Mouse (Mus musculus): ENCODE measurements around the gene Auts2.

Auts2 gene

DNA sequence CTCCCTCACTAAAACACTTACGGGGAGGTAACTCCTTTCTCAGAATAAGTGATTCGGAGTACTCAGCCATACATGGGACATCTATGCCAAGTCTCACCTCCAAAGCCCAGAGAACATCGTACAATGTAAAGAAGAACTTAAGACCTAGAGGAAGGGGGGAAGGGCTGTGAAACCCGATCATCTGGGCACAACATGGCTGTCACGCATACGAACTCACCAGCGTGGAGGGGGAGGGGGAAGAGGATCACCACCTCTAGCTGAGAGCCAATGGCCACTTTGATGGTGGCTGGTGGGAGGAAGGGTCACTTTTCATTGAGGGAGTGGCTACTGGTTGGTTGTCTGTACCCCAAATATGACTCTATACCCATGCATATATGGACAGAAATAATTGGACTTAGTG is 1053.3 kb downstream of the Auts2 start:
- DNase-seq, result no peak

DNA sequence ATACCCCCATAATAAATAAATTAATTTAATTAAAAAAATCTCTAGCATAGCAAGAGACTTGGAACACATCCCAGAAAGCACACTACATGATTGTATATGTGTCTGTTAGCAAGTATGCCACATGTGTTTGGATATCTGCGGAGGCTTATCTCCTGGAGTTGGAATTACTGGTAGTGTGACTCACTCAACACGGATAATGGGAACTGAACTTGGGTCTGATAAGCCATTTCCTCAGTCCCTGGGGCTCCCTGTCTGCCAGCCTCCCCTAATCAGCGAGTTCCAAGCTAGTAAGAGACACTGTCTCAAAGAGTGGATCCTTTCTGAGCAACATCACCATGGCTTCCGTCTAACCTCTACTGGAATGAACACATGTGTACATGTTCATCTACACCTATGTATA is 1056.6 kb downstream of the Auts2 start:
- DNase-seq, result no peak

DNA sequence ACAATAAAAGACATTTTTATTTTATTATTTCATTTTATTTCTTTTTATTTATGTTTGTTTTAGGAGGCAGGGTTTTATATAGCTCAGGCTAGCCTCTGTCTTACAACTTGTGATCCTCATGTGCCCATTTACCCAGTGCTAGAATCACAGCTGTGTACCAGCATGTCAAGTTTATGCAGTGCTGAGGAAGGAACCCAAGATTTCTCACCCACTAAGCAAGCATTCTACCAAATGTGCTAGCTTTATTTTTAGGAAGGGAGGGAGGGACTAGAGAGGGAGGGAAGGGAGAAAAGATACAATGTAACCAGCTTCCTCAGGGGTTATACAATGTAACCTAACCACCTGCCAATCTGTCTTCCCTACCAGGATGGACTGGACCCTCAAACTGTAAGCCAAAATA is 1067.9 kb downstream of the Auts2 start:
- DNase-seq, result no peak

DNA sequence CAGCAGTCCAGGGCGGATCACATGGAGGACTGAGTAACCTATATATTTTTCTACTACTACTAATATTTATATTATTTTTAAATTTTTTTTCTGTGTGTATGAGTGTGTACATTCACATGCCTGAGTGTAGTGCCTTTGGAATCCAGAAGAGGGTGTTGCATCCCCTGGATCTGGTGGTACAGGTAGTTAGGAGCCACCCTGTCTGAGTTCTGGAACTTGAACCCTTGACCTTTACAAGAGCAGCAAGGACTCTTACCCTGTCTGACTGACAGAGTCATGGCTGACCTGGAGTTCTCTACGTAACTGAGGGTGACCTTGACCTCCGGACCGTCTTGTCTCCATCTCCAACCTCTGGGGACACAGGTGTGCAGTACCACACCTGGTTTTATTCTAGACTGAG is 1074.5 kb downstream of the Auts2 start:
- DNase-seq, result no peak

DNA sequence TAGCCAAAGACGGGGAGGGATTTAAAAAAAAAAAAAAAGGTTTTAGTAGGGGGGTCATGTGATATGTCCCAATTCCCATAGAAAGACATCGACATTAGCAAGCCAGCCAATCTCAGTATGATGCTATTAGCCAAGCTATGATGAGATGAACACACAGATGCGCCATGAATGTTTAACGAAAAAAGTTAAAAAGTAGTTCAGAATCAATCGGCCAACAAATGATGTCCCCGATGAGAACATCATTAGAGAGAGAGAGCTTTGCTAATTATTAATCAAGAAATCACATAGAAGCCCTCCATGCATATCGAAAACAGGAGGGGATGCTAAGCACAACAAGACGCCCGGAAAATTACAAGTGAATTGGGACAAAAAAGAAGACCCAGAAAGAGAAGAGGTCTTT is 1077.0 kb downstream of the Auts2 start:
- DNase-seq, result no peak

DNA sequence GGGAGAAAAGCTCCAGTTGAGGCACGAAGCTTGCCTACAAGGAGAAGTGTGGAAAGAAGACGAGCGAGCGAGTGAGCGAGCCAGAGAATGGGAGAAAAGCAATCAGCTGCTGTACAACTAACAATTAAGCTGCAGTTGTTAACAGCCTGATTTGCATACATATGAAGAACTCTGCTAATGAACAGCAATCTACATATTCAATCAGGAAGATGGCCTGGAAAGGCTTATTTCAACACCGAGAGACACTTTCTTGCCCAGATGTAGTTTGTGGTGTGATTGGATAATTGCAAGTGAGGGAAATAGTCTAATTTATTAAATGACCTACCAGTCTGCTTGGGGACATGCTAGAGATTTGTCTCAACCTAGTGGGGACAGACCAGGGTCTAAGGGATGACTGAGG is 1079.7 kb downstream of the Auts2 start:
- no peak for DNase-seq

DNA sequence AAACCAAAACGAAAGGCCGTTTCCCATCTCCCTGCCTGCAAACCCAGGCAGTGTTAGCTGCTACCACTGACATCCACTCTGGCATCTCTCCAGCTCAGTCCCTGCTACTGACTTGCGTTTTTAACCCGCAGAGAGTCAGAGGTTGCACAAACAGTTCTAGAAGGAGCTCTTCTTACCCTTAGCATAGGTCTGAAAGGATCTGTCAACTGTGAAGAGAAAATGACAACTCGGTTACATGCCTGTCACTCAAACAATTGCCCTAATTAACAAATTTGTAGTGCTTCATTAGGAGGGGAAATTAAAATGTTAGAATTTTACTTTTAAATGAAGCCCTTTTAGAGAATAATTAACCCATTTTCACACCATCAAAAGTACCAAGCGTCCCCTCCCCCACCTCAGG is 1083.2 kb downstream of the Auts2 start:
- DNase-seq, result no peak

DNA sequence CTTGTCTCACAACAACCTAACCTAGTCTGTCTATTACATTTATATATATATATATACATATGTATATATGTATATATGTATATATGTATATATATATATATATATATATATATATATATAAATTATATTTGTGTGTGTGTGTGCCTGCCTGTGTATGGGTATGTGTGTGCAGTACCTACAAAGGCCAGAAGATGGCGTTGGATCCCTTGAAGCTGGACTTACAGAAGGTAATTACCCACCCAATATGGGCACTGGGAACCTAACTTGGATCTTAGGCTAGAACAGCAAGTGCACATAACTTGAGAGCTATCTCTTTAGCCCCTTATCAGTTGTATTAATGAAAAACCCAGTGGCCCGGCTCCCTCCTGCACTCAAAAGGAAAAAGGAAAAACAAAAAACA is 1083.6 kb downstream of the Auts2 start:
- DNase-seq, result no peak

DNA sequence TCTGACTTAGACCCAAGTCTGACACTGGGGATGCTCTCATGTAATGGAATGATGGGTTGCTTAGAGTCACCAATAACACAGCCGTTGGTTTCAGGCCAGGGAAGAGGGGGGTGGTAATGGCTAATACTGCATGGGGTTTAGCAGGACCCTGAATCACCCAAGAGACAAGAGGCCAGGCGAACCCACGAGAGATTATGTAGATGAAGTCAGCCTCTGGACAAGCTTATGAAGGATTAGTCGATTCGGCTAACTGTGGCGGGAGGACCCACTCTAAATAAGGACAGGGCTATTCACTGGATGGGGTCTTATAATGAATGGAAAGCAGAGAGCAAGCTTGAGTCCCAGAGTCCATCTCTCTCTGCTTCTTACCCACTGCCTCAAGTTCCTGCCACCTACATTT is 1084.4 kb downstream of the Auts2 start:
- no peak for DNase-seq

DNA sequence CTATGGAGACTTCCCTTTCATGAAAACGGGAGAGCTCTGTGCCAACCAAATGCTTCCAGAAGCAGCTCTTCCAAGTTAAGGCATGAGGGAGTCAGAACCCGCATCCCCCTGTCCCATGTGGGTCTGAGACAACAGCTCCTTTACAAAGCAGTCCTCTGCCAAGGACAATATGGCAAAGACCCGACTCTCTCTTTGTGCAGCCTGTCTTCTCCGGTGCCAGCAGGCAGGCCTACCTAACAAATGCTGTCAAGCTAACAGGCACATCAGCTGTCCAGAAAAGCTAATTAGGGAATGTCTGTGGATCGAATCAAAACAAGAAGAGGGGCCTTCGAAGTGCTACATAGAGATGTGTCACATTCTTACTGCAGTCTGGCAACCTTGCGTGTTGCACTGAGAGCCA is 1085.1 kb downstream of the Auts2 start:
- no peak for DNase-seq

DNA sequence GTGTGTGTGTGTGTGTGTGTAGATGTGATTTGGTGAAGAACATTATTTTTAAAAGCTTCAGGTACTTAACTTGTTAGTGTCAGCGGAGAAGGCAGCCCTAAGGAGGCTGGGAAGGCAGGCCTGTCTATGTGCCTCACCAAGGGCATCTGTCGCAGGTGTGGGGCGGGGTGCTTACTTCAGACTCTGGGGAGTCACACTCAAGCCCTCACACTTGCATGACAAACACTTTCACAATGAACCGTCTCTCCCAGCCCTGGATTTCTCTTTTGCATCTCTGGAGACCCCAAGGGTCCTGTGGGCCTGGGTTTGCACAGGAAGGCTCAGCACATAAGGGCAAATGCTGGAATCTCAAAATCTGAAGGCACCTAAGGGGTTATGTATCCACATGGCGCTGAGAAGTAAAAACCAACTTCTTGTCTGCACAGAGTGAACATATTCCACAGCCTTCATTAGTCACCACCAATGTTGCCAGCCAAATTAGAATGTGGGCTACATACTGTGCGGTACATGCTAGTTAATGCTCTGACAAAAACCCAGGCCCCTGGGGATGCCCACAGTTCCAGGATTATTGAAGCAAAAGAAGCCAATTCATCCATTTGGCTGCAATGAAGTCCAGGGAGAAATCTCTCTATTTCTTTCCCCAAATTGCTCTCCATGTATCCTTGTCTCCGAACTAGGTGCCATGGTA is 1093.8 kb downstream of the Auts2 start:
- DNase-seq, result no peak

DNA sequence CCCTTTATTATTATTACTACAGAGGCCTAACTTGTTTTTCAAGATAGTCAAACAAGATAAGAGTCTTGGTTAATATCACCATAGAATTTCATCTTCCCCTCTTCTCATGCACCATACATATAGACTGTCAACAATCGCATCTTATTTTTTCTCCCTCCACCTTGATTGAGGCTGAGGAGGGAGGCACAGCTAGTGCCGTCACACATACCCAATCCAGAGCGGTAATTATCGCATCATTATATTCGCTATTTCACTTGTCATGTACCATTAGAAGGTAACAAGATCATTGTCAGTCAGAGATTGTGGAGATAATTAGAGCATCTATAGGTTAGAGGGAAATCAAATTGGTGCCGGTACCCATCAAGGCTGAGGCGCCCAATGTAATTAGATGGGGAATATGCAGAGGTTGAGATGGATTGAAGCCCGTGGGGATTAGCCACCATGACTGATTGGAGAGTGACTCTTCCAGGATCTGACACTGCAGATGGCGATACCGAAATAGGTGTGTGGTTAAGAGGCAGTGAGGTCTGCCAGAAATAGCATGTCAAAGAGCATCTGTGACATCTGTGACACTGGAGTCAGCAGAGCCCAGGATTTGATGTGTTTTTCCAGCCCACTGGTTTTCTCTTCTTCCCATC is 1107.8 kb downstream of the Auts2 start:
- DNase-seq, result no peak

DNA sequence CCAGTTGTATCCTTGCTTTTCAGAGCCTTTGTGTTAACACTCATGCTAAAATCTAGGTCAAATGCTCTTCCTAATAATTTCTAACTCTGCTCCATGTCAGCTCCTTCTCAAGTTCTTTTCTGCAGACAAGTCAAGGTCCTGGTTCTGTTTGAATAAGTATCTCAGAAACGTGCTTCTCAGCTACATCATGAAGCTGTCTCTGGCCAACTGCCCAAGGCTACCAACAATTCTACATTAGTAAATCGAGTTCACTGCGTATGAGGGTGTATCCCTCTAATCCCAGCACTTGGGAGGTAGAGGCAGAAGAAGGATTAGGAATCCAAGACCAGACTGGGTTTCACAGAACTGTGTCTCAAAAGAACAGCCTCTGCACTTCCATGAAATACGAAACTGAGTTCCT is 1109.9 kb downstream of the Auts2 start:
- DNase-seq, result no peak

DNA sequence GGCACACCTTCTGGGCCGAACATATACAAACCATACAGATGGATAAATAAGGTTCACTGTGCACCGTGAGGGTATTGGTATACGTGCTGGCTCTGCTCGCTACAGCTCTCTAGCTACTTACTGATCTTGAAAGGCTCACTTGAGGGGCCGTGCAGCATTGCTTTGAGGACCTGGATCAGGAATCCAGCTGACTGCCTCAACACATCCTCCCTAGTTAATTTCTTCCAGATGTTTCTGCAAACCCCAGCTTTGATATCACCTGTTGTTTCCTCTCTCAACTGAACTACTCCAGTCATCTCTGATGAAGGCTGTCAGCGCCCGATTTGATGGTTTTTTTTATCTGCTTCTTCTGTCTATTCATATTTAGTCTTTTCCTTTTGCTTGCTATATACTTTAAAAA is 1111.2 kb downstream of the Auts2 start:
- DNase-seq, result no peak

DNA sequence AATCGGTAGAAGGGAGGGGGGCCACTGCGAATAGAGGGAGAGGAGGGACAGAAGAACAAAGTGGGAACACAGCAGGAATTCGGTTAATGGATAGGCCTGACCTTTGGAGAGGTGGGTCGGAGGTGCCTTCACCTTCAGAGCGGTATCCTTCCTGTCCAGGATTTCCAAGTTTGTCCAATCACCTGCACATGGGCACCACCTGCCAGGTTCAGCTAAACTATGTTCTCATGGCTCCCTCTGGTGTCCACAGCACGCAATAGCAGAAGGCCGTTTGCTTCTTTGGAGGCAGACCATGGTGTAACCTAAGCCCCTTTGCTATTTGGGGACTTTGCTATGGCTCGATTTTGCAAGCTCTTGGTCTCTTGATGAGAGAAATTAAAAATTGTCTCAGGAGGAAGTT is 1113.0 kb downstream of the Auts2 start:
- DNase-seq, result peak; percentile 80

DNA sequence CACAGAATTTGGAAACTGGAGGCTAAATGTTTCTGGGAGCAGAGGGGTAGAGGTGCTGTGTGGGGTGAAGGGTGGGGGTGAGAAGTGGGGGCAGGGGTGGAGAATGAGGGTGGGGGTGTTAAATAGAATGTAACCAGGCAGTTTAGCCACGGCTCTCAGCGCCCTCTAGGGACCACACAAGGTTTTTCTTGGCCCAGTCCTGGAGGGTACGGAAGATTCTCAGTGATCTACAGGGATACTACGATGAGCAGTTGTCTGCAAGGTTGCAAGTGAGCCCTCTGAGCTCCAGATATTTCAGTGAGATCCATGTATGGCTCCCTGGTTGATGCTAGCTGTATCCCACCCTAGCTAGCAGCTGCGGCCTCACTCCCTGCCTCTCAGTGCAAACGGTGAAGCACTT is 1113.6 kb downstream of the Auts2 start:
- no peak for DNase-seq

DNA sequence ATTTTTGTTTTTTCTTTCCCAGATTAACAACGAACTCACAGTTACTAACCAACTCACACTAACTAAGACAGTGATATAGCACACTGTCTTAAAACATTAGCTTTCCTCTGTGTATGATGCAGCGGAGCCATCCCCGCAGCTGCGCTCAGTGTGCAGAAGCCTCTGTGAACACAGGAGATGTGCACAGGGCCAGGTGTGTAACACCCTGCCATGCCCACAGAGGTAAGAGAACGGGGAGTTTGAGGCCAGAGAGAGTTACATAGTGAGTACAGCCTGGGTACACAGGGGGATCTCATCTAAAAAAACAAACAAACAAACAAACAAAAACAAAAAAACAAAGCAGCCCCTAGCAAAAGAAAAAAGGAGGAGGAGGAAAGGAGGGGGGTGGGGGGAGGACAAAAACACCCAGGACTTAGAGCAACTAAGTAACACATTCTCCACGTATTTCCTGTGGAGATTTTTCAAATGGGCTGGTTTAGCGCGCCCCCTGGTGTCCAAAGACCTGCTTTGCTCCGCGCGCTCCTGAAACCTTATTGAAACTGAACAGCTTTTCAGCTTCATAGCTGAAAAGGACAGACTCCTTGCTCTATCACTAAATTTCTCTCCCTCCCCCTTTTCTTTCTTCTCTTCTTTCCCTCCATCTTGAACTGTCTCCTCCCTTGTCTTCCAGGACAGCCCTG is 1115.3 kb downstream of the Auts2 start:
- peak; percentile 85 for DNase-seq

DNA sequence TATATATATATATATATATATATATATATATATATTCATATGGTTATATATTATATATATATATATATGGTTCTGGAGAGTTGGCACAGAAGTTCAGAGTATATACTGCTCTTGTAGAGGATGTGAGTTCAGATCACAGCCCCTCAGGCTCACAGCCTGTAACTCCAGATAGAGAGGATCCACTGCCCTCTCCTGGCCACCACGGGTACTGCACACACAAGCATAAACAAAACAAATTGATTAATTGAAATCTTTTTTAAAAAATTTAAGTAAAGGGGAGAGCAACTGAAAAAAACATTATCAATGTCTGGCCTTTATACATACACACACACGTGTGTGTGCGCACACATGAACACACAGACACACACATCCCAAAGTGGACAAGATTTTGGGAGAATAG is 1120.4 kb downstream of the Auts2 start:
- DNase-seq, result no peak

DNA sequence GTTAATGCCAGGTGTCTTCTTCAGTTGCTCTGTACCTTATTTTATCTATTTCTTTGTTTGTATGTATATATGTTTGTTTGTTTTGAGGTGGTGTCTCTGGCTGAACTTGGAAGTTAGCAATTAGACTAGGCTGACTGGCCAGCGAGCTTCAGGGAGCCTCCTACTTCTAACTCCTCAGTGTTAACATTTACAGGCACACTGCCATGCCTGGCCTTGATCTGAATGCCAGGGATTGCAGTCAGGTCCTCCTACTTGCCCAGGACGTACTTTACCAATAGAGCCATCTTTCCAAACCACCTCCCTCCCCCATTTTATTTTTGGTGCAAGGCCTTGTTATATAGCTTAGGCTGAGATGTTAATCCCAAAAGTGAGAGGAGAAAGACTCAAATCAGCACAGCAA is 1122.7 kb downstream of the Auts2 start:
- DNase-seq, result no peak

DNA sequence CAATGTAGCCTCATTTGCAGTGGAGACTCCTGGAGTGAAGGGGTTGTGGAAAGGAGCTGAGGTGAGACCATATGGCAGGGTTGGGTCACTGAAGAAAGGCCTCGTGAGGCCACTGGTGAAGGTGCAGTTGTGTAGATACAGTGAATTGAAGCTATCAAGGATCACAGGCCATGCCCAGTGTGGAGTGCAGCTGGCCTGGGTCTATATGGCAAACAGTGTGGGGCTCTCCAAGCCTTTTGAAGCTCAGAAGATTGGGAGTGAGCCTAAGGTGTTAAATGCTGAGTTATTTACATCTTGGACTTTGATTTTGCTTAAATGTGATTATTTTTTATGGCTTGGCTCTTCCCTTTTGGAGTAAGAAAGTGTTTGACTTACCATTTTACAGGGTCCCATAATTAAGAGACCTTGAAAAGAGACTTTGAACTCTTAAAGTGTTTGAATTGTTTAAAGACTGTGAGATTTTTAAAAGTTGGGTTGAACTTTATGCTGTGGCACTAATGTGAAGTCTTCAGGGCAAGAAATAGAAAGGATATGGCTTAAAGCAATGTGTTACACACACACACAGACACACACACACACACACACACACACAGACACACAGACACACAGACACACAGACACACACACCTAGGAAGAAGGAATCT is 1127.1 kb downstream of the Auts2 start:
- no peak for DNase-seq

DNA sequence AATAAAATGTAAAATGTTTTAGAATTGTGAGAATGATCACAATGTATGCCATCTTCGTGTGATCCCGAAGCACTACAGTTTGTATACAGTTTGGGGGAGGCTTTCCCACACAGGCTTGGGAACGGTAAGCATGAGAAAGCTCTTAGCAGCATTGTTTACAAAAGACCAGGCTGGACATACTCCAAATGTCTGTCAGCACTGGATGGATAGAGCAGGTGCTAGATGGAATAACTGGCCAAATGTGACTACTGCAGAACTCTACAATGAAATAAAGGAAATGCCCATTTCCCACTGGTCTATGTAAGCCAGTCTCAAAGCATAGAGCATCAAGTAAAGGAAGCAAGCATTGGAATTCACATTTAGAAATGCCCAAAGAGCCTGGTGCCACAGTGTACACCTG is 1144.9 kb downstream of the Auts2 start:
- no peak for DNase-seq

DNA sequence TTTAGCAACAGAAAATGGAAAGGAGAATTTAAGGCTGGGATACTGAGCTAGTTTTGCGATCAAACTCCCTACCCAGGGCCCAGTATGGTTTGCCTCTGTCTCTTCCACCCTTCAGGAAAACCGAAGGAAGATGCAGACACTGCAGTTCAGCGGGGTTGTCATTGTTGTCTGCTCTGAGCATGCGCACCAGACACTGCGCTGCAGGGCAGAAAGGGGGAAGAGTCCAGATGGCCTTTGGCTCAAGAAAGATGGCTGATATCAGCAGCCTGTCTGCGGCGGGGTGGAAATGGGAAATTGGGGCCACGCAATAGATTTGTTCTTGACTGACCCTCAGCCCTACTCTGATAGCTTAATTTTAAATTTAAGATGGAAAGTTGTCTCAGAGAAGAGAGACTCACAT is 1147.4 kb downstream of the Auts2 start:
- peak; percentile 34 for DNase-seq

All from cerebellum, adult 8-10 months (tissue).